Mouse (Mus musculus) limb, embryonic 14.5 days (tissue): ENCODE results near the gene Prr3. TPM values are rescaled to one million over a fixed set of nuclear protein-coding genes. Genes with fewer than 3 reads are reported as not detected.
"Not testable (repeated sequence)": the region's sequence is repeated elsewhere in the genome, so short reads cannot be mapped to it uniquely, and the experiment has no call there.

Source experiments
- ATAC-seq: fragments of 200-750 bp; cut with Nextera tagmentation; 2 replicates; pipeline ENCODE4 v1.8.0; 2017; ENCODE audit warnings: low read depth, moderate number of reproducible peaks, moderate TSS enrichment; ENCODE audit not compliant: low FRiP score
- DNase-seq: peaks from one replicate; pipeline ENCODE4 v3.0.0-alpha.2; 2015; ENCODE audit warnings: low spot score
- H3K27ac ChIP-seq: fragments of 300-500 bp; sonication (generic); replicated peaks from 2 replicates; pipeline ENCODE4 v1.5.1; 2014; ENCODE audit warnings: low read depth, mild to moderate bottlenecking, low read length, moderate library complexity, mixed read lengths
- H3K27me3 ChIP-seq: fragments of 300-500 bp; sonication (generic); 2 replicates; pipeline ENCODE4 v1.6.1; 2014; ENCODE audit warnings: low read length, mixed read lengths; ENCODE audit not compliant: control insufficient read depth, insufficient read depth
- H3K36me3 ChIP-seq: fragments of 300-500 bp; sonication (generic); 2 replicates; pipeline ENCODE4 v1.6.1; 2014; ENCODE audit warnings: mild to moderate bottlenecking, low read length, moderate library complexity, mixed read lengths; ENCODE audit not compliant: control insufficient read depth, insufficient read depth
- H3K4me1 ChIP-seq: fragments of 300-500 bp; sonication (generic); 2 replicates; pipeline ENCODE4 v1.6.1; 2014; ENCODE audit warnings: antibody characterized with exemption, low read length, mixed read lengths; ENCODE audit not compliant: control insufficient read depth, insufficient read depth
- H3K4me2 ChIP-seq: fragments of 300-500 bp; sonication (generic); replicated peaks from 2 replicates; pipeline ENCODE4 v1.6.1; 2014; ENCODE audit warnings: low read depth, mild to moderate bottlenecking, low read length, moderate library complexity; ENCODE audit not compliant: severe bottlenecking
- H3K4me3 ChIP-seq: fragments of 300-500 bp; sonication (generic); replicated peaks from 2 replicates; pipeline ENCODE4 v1.5.1; 2014; ENCODE audit warnings: low read length
- H3K9ac ChIP-seq: fragments of 300-500 bp; sonication (generic); 2 replicates; pipeline ENCODE4 v1.6.1; 2014; ENCODE audit warnings: mild to moderate bottlenecking, low read depth, low read length, moderate library complexity; ENCODE audit not compliant: severe bottlenecking
- H3K9me3 ChIP-seq: fragments of 300-500 bp; sonication (generic); 2 replicates; pipeline ENCODE4 v1.6.1; 2016; ENCODE audit warnings: low read length; ENCODE audit not compliant: control insufficient read depth
- POLR2A ChIP-seq: fragments of 200-500 bp; IDR thresholded peaks from 2 replicates; pipeline ENCODE4 v1.8.0; 2012; ENCODE audit warnings: inconsistent platforms, mild to moderate bottlenecking, moderate library complexity, borderline replicate concordance; ENCODE audit not compliant: insufficient read depth, insufficient read length; ENCODE audit errors: extremely low read depth
- WGBS: fragments of 180-500 bp; shearing (Covaris S2); extraction: QIAGEN DNeasy Blood & Tissue Kit; methylation state at CpG from one replicate; pipeline ENCODE4 v1.1.7; 2014; 5-methylcytosine and 5-hydroxymethylcytosine counted together
- polyA plus RNA-seq, 2 experiments: library from polyadenylated mRNA; depleted of rRNA in 1 of 2; stranded (reverse) in 1 of 2; unstranded in 1 of 2; fragments of >200 nt; fragmentation: Nextera tagmentation in 1 of 2; extraction: Ambion mirVana in 1 of 2; gene quantifications; 2 replicates each; pipeline versions ENCODE4 v1.2.1 to v1.2.3; 2012 to 2014

Gene Prr3
- polyA plus RNA-seq, 2 experiments: 34.7 to 57.8 TPM

DNA sequence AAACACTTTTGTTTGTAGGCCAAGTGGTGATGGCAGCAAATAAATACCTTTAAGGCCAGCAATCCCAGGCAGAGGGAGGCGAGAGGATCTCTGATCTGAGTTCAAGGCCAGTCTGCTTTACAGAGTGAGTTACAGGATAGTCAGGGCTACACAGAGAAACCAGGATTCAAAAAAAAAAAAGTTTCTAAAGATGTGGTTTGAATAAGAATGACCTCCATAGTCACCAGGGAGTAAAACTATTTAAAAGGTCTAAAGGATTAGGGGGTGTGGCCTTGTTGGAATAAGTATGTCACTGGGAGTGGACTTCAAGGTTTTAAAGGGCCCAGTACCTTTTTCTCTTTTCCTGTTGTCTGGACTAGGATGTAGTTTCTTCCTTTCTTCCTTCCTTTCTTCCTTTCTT is 40.1 kb downstream of the Prr3 start:
- Histone ChIP-seq H3K4me1 (no peaks in the 10 kb centered on the region), H3K36me3 (no peaks in the 10 kb centered on the region), H3K9me3 (no peaks in the 10 kb centered on the region), H3K4me2 (no peak overlapping the region), H3K27ac (no peak overlapping the region), H3K9ac (no peak overlapping the region), H3K27me3 (no peaks in the 10 kb centered on the region), H3K4me3 (no peak overlapping the region)
- TF ChIP-seq POLR2A: no peak
- DNase-seq (no peak), ATAC-seq (no peak)
- WGBS: 60% methylated on average over 1 of the region's 1 CpGs

DNA sequence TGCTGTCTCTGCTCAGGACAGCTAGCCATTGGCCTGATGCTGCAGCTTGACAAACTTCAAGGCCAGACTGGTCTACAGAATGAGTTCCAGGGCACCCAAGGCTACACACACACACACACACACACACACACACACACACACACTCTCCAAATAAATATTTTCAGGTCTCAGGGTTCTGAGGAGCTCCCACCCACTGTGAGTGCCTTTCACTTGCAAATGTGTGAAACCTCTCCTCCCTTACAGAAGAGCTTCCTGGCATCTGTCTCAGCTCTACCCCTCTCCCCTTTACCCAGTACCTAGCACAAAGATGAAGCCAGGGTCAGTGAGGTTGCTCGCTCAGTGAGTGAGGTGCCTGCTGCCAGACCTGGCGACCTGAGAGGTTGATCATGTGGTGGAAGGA is 40.9 kb downstream of the Prr3 start:
- Histone ChIP-seq H3K4me2 (no peak overlapping the region), H3K4me3 (no peak overlapping the region), H3K4me1 (no peaks in the 10 kb centered on the region), H3K27ac (no peak overlapping the region), H3K36me3 (no peaks in the 10 kb centered on the region), H3K9me3 (no peaks in the 10 kb centered on the region), H3K9ac (no peak overlapping the region), H3K27me3 (no peaks in the 10 kb centered on the region)
- DNase-seq (no peak), ATAC-seq (no peak)
- no peak for TF ChIP-seq POLR2A
- 69% methylated on average over 2 of the region's 2 CpGs for WGBS

DNA sequence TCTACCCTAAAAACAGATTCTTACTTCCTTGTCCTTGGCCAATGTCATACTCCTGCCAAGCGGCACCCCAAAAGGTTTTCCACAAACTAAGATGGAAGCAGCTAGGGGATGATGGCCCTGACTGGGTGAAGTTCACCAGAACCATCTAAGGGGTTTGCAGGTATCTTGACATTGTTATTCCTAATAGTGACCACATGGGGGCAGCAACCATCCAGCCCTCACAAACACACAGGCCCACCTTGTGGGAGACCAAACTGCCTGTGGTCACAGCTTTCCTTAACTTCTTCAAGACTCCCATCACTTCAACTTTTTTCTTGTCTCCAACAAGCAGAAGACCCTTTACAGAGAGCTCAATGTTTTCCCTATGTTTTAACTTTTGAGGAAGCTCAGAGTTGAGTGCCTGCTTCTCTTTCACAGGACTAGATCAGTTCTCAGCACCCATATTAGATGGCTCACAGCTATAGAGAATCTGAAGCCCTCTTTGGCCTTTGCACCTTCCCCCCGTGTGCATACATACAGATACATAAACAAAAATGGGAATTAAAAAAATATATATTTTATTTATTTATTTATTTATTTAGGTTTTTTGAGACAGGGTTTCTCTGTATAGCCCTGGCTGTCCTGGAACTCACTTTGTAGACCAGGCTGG is 42.2 kb downstream of the Prr3 start:
- no peak overlapping the region for H3K4me3 ChIP-seq
- H3K9ac ChIP-seq: no peak overlapping the region
- H3K9me3 ChIP-seq: no peaks in the 10 kb centered on the region
- H3K27ac ChIP-seq: no peak overlapping the region
- WGBS: 46% methylated on average over 2 of the region's 2 CpGs
- H3K4me1 ChIP-seq: no peaks in the 10 kb centered on the region
- DNase-seq: peak; percentile 65
- H3K4me2 ChIP-seq: no peak overlapping the region
- H3K36me3 ChIP-seq: no peaks in the 10 kb centered on the region
- TF ChIP-seq POLR2A: no peak
- H3K27me3 ChIP-seq: no peaks in the 10 kb centered on the region
- peak; percentile 81; the same call in 1 of the 2 replicates for ATAC-seq

DNA sequence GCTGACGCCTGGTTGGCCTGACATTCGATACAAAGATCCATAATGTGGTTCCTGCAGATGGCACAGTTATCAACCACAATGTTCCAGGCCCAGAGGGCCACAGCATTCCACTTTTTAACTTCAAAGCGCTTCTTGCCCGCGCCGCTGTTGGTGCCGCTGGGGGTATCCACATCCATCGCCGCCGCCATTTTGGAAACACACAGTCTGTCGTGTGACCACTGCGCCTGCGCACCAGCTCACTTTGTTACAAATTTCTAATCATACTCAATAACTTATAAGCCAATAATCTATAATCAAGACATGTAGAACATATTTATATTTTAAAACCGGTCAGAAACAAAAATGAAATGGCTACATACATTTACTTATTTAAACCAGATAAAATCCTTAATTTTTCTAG is 44.3 kb downstream of the Prr3 start:
- H3K9ac ChIP-seq, H3K9me3 ChIP-seq, H3K4me2 ChIP-seq, H3K4me1 ChIP-seq, H3K27ac ChIP-seq, H3K36me3 ChIP-seq, H3K4me3 ChIP-seq, DNase-seq, H3K27me3 ChIP-seq, ATAC-seq: not testable (repeated sequence)
- 84% methylated on average over 14 of the region's 14 CpGs for WGBS

DNA sequence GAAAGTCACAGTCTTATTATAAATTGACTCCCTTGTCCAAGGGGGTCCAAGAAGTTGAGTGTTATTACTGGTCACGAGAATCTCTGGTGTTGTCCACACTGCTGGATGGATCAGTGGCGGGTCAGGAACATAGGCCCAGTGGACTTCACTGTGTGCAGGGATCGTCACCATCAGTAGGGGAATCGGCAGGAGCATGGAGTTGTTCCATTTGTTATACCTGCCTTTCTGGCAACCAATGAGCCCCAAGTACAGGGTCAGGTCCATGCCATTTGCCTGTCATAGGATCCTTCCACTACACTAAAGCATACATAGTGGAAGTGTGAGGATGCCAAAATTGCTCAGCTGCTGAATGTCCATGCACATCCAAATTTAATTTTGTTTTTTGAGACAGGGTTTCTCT is 47.4 kb downstream of the Prr3 start:
- Histone ChIP-seq H3K27me3 (no peaks in the 10 kb centered on the region), H3K4me3 (no peak overlapping the region), H3K36me3 (peaks cover 34% of the 10 kb centered on the region), H3K27ac (no peak overlapping the region), H3K9ac (no peak overlapping the region), H3K9me3 (no peaks in the 10 kb centered on the region), H3K4me2 (no peak overlapping the region), H3K4me1 (no peaks in the 10 kb centered on the region)
- DNase-seq (no peak), ATAC-seq (no peak)
- TF ChIP-seq POLR2A: no peak
- 89% methylated on average over 4 of the region's 4 CpGs for WGBS

DNA sequence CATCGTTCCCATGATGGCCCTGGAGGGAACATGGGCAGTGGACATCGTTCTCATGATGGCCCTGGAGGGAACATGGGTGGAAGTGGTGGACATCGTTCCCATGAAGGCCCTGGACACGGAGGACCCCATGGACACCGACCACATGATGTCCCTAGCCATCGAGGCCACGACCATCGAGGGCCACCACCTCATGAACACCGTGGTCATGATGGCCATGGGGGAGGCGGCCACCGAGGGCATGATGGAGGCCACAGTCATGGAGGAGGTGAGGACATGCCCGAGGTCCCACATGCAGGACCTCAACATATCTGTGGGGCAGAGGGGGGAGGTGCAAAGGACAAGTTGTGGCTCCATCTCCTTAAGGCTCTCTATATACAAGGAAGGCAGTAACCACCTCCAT is 49.4 kb downstream of the Prr3 start:
- H3K27me3 ChIP-seq: no peaks in the 10 kb centered on the region
- no peak for TF ChIP-seq POLR2A
- ATAC-seq (no peak), DNase-seq (no peak)
- H3K9ac ChIP-seq: no peak overlapping the region
- no peak overlapping the region for H3K27ac ChIP-seq
- no peaks in the 10 kb centered on the region for H3K9me3 ChIP-seq
- 93% methylated on average over 12 of the region's 12 CpGs for WGBS
- H3K4me1 ChIP-seq: no peaks in the 10 kb centered on the region
- H3K4me3 ChIP-seq: no peak overlapping the region
- H3K36me3 ChIP-seq: peaks cover 49% of the 10 kb centered on the region
- no peak overlapping the region for H3K4me2 ChIP-seq
